ENCODE assay signal across 18 mouse cellular contexts in genomic region chr3:73006045-73006444, GRCm38 (mm10). TPM values are rescaled to one million over a fixed set of nuclear protein-coding genes. Genes with fewer than 3 reads are reported as not detected.
"Had no signal": no experiment of that assay in that cellular context is flagged by ENCODE, and none has a peak within 500 bp of the region (broad histone marks: within the 10 kb centered on the region; RNA-seq: fewer than 3 reads in every experiment).

No protein-coding gene starts in this region.

- H3K27ac ChIP-seq: limb, embryonic 15.5 days; liver, embryonic 12.5 days; midbrain, embryonic 15.5 days; neural tube, embryonic 15.5 days had no signal

- H3K36me3 ChIP-seq: limb, embryonic 15.5 days; liver, embryonic 12.5 days; midbrain, embryonic 15.5 days; neural tube, embryonic 15.5 days had no signal

- H3K9ac ChIP-seq: limb, embryonic 15.5 days; liver, embryonic 12.5 days; lung, embryonic 14.5 days; midbrain, embryonic 15.5 days; neural tube, embryonic 15.5 days had no signal

- H3K4me3 ChIP-seq: limb, embryonic 15.5 days; liver, embryonic 12.5 days; midbrain, embryonic 15.5 days; neural tube, embryonic 15.5 days had no signal

- H3K27me3 ChIP-seq: limb, embryonic 15.5 days; liver, embryonic 12.5 days; midbrain, embryonic 15.5 days; neural tube, embryonic 15.5 days had no signal

- ATAC-seq: liver, embryonic 12.5 days; midbrain, embryonic 15.5 days had no signal

- DNase-seq: kidney, adult 2 months; kidney, postnatal 25 days; lung, embryonic 14.5 days; lung, postnatal 10 days; lung, postnatal 4 days; right cerebral cortex, postnatal 4 days; spleen, adult 18-20 months; thymus, adult 18-20 months; thymus, postnatal 14 days had no signal

- H3K4me1 ChIP-seq: limb, embryonic 15.5 days; liver, embryonic 12.5 days; midbrain, embryonic 15.5 days; neural tube, embryonic 15.5 days had no signal

- H3K9me3 ChIP-seq: limb, embryonic 15.5 days; liver, embryonic 12.5 days; midbrain, embryonic 15.5 days; neural tube, embryonic 15.5 days had no signal

- H3K4me2 ChIP-seq: limb, embryonic 15.5 days; liver, embryonic 12.5 days; lung, embryonic 14.5 days; midbrain, embryonic 15.5 days; neural tube, embryonic 15.5 days had no signal

RNA-seq across cellular contexts. Expression of gene Sis, which starts 38.4 kb away (rescaled TPM):
- total RNA-seq: megakaryocyte, adult 5-6 weeks had no signal
- polyA plus RNA-seq: kidney, adult 2 months; kidney, embryonic 16.5 days; limb, embryonic 11.5 days; limb, embryonic 15.5 days; liver, embryonic 12.5 days; liver, embryonic 16.5 days; lung, embryonic 14.5 days; midbrain, embryonic 15.5 days; neural tube, embryonic 15.5 days; stomach, embryonic 14.5 days had no signal

RNA-seq across cellular contexts. Expression of gene Slitrk3, which starts 51.6 kb away (rescaled TPM):
- total RNA-seq: megakaryocyte, adult 5-6 weeks had no signal
- polyA plus RNA-seq: kidney, adult 2 months; liver, embryonic 12.5 days; liver, embryonic 16.5 days had no signal
